Mouse (Mus musculus) cerebellum, adult 2 months (tissue): ENCODE measurements around the gene Gpr65. TPM values are rescaled to one million over a fixed set of nuclear protein-coding genes. Genes with fewer than 3 reads are reported as not detected.
A peak's percentile ranks its signal among the peaks of the same experiment; 100 is the strongest.

ENCODE experiments used
- DNase-seq, 2 experiments: peaks; one replicate each; pipeline ENCODE4 v3.0.0; 2021
- H3K27ac ChIP-seq: fragments of 200-500 bp; 2 replicates; pipeline ENCODE4 v1.5.1; 2012; ENCODE audit warnings: low read length, control low read depth, inconsistent platforms; ENCODE audit not compliant: insufficient read depth
- H3K27me3 ChIP-seq: fragments of 200-500 bp; 2 replicates; pipeline ENCODE4 v1.6.1; 2012; ENCODE audit warnings: inconsistent platforms, mild to moderate bottlenecking, low read length, moderate library complexity; ENCODE audit not compliant: control insufficient read depth, insufficient read depth
- H3K4me1 ChIP-seq: fragments of 200-500 bp; 2 replicates; pipeline ENCODE4 v1.6.1; 2011; ENCODE audit warnings: low read length; ENCODE audit not compliant: control insufficient read depth, insufficient read depth
- H3K4me3 ChIP-seq: fragments of 200-500 bp; replicated peaks from 2 replicates; pipeline ENCODE3; 2011; ENCODE audit warnings: mild to moderate bottlenecking, low read depth, low read length, control low read depth; ENCODE audit not compliant: insufficient read depth
- CTCF ChIP-seq: fragments of 200-500 bp; IDR thresholded peaks from 2 replicates; pipeline ENCODE4 v1.5.1; 2011; ENCODE audit warnings: low read depth, mild to moderate bottlenecking, control low read depth, low read length, moderate library complexity, borderline replicate concordance; ENCODE audit not compliant: insufficient read depth
- POLR2A ChIP-seq: fragments of 200-500 bp; IDR thresholded peaks from 2 replicates; pipeline ENCODE4 v1.6.1; 2011; ENCODE audit warnings: low read length, control low read depth, borderline replicate concordance; ENCODE audit not compliant: insufficient read depth
- WGBS: fragments of 180-500 bp; shearing (Covaris S2); methylation state at CpG from one replicate; pipeline ENCODE4 v1.1.7; 2018; 5-methylcytosine and 5-hydroxymethylcytosine counted together
- polyA plus RNA-seq: library from polyadenylated mRNA; depleted of rRNA; stranded (reverse); fragments of >200 nt; gene quantifications from 2 replicates; pipeline ENCODE4 v1.2.3, GENCODE M21; 2012

Gene Gpr65
- polyA plus RNA-seq, 1 experiment, result 0.10 TPM

DNA sequence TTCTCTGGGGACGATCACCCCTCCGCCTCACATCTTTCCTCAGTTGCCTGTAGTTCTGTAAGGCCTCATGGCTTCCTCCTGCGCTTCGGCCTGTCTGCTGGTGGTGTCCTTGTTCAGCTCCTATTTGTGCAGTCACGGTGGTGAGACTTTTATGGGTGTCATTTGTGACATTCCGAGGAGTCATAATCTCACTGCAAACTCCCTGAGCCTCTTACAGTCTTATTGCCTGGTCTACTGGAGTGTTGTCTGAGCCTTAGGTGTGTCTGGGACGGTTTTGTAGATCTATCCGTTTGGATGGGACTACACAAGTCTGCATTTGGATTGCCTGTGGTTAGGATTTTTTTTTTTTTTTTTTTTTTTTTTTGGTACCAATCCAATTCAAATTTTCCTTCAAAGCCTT, 18.1 kb upstream of the Gpr65 start:
- H3K4me3 ChIP-seq, result no peak overlapping the region
- H3K27ac ChIP-seq, result no peak overlapping the region
- no peak for DNase-seq
- no peaks in the 10 kb centered on the region for H3K27me3 ChIP-seq
- H3K4me1 ChIP-seq, result no peaks in the 10 kb centered on the region
- TF ChIP-seq POLR2A (no peak), CTCF (no peak)
- 88% methylated on average over 8 of the region's 8 CpGs for WGBS

DNA sequence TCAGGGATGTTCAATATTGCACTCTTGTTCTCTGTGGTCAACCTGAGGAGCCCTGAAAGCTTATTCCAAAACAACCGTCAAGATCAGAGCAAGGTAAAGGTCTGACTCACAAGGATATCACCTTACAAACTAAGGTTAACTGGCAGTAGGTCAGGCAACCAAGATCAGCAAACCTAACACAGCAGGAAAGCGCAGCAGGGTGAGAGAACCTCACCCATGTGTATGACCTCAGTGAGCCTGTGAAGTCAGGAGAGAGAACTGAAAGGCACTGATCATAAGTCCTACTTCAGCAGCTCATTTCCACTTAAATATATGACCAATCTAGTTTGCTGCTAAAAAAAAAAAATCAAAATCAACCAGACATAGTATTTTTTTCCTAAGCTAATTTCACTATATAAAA, 16.0 kb upstream of the Gpr65 start:
- DNase-seq, result no peak
- no peak overlapping the region for H3K4me3 ChIP-seq
- H3K27ac ChIP-seq, result no peak overlapping the region
- no peaks in the 10 kb centered on the region for H3K27me3 ChIP-seq
- H3K4me1 ChIP-seq, result no peaks in the 10 kb centered on the region; the same call in 1 of the 2 replicates
- 88% methylated on average over 2 of the region's 2 CpGs for WGBS
- TF ChIP-seq CTCF (no peak), POLR2A (no peak)

DNA sequence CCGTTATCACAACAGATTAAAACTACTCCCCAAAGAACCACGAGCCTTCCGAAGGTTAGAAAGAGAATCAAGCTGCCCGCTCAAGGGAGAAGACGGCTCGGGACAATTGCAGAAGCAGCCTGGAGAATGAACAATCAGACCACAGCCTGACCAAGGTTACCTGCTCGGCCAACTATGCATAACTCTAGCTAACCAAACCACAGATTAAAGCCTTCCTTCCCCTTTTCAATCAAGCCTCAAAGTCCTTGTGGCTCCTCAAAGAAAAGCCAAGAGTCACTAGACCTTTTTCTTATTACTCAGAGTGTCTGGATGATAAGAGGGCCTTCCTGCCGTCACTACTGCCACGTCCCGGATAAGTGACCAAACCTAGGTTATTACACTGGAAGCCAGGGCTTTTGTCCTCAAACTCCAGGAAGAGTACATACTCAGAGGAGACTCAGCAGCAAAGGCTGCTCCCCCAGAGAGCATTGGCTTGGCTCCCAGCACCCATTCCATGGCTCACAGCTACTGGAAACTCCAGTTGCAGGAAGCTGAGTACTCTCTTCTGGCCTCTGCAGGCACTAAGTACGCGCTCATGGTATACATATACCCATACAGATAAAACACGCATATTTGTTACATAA, 13.0 kb upstream of the Gpr65 start:
- no peak overlapping the region for H3K27ac ChIP-seq
- TF ChIP-seq POLR2A, result no peak
- no peak for TF ChIP-seq CTCF
- H3K4me3 ChIP-seq, result no peak overlapping the region
- no peak for DNase-seq
- H3K27me3 ChIP-seq, result no peaks in the 10 kb centered on the region
- H3K4me1 ChIP-seq, result no peaks in the 10 kb centered on the region; the same call in 1 of the 2 replicates
- 90% methylated on average over 13 of the region's 13 CpGs for WGBS

DNA sequence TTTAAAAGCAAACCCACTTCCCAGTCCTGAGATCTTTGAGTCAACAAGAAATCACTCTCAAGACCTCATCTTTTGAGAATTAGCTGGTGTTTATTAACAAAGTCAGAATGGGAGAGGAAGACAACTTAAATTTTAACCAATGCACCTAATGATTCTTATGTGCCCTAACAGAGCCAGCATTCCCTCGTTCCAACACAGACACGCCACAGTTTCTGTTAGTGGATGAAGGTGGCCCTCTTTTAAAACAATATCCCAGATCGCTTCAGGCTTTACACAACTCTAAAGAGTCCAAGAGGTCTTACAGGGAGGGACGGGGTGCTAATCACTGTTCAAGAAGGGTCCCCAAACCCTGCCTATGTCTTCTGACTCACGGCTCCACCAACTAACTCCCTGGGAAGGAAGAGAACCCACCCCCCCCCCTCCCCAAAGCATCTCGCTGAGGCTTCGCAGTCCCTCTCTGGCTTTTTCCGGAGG, 10.0 kb upstream of the Gpr65 start:
- H3K27me3 ChIP-seq, result no peaks in the 10 kb centered on the region
- WGBS, result under 1% methylated on average over 8 of the region's 8 CpGs
- no peak for DNase-seq
- TF ChIP-seq CTCF (no peak), POLR2A (no peak)
- H3K4me1 ChIP-seq, result no peaks in the 10 kb centered on the region; the same call in 1 of the 2 replicates
- peak overlapping the region; percentile 62 for H3K4me3 ChIP-seq
- H3K27ac ChIP-seq, result peak overlapping the region; percentile 63

DNA sequence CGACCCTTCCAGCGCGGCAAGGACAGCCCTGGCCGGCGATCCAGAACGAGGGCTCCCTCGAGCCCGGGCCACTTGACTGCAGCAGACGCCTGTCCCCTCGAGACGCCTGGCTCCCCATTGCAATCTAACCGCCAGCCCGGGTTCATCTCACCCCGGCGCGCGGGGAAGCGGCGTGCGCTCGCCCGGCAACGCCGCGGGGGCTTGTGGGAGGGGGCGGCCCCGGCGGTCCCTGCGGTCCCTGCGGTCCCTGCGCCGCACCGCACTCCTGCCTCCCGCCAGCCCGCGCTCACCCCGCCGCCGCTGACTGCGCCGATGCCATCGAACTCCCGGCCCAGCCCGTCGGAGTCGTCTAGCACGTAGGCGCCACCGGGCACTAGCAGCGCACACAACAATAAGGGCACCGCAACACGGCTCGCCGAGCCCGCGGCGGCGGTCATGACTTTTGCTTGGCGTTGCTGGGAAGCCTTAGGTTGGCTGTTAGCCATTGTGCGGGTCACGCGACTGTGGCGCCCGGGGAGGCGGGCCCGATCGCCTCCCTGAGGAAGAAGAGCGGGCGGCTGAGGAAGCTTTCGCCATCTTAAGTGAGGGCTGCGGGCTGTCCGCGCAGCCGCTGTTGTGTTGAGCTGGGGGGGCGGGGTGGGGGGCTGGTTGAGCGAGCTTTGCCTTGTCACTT, 9.5 kb upstream of the Gpr65 start, which contains the start of gene Galc:
Galc (minus strand) TSS at position 615 of the 673 bp plus-strand sequence.
- TF ChIP-seq CTCF, result no peak
- TF ChIP-seq POLR2A, result peak; percentile 21; the same call in 1 of the 2 replicates
- Histone ChIP-seq H3K27ac (peak within 1 kb of the TSS; percentile 63), H3K27me3 (no peaks in the 10 kb centered on the region), H3K4me1 (no peaks in the 10 kb centered on the region; the same call in 1 of the 2 replicates), H3K4me3 (peak within 1 kb of the TSS; percentile 62)
- 1% methylated on average over 76 of the region's 76 CpGs for WGBS
- peak; percentile 90 to 93 for DNase-seq

DNA sequence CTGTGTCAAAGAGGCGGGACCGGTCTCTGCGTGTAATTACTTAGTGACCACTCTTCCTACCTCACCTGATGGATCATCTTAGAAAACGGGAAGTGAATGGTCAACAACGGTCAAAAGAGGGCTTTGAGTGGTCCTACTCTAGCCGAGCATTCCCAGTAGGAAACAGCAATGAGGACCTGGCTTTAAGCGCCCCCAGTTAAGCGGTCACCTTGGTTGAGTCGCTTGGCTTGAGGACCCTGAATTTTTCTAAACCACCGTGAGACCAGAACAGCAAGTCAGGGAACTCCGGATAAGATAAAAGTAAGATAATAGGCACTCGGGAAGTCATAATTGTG, 8.9 kb upstream of the Gpr65 start:
- WGBS, result 1% methylated on average over 12 of the region's 12 CpGs
- Histone ChIP-seq H3K4me1 (no peaks in the 10 kb centered on the region; the same call in 1 of the 2 replicates), H3K27me3 (no peaks in the 10 kb centered on the region), H3K27ac (peak overlapping the region; percentile 50), H3K4me3 (peak overlapping the region; percentile 62)
- DNase-seq, result no peak
- TF ChIP-seq POLR2A (no peak), CTCF (no peak)

DNA sequence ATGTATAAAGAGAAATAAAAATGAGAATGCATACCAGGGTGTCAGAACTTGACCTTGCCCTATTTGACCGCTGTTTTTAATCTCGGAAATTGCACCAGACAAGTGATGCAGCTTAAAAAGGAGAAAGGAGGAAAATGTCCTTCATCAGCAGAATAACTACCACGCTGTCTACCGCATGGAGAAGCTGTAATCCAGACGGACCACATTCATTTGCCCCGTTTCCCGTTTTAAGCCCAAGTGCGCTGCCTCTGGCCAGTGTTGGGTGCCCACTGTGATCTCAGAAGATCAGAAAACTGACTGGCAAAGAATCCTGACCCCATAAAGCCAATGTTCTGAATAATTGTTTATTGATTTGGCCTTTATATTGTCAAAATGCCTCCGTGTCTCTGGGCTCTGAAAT, 2.7 kb upstream of the Gpr65 start:
- Histone ChIP-seq H3K27ac (no peak overlapping the region), H3K4me1 (no peaks in the 10 kb centered on the region), H3K27me3 (no peaks in the 10 kb centered on the region), H3K4me3 (no peak overlapping the region)
- no peak for DNase-seq
- TF ChIP-seq POLR2A (no peak), CTCF (no peak)
- 86% methylated on average over 9 of the region's 9 CpGs for WGBS
